Mouse (Mus musculus) kidney, embryonic 14.5 days (tissue): ENCODE data around the gene Chd1. TPM values are rescaled to one million over a fixed set of nuclear protein-coding genes. Genes with fewer than 3 reads are reported as not detected.

ENCODE experiments used
- ATAC-seq: fragments of 200-750 bp; cut with Nextera tagmentation; 2 replicates; pipeline ENCODE4 v1.8.0; 2017; ENCODE audit warnings: moderate number of reproducible peaks, mild to moderate bottlenecking, moderate TSS enrichment, moderate library complexity; ENCODE audit not compliant: low FRiP score, low TSS enrichment
- H3K27ac ChIP-seq: fragments of 300-500 bp; sonication (generic); 2 replicates; pipeline ENCODE4 v1.5.1; 2014; ENCODE audit warnings: low read depth, mild to moderate bottlenecking, low read length, moderate library complexity, mixed read lengths
- H3K27me3 ChIP-seq: fragments of 300-500 bp; sonication (generic); 2 replicates; pipeline ENCODE4 v1.6.1; 2014; ENCODE audit warnings: mild to moderate bottlenecking, low read length; ENCODE audit not compliant: control insufficient read depth, insufficient read depth
- H3K36me3 ChIP-seq: fragments of 300-500 bp; sonication (generic); 2 replicates; pipeline ENCODE4 v1.6.1; 2014; ENCODE audit warnings: low read length, mixed read lengths; ENCODE audit not compliant: control insufficient read depth, insufficient read depth
- H3K4me1 ChIP-seq: fragments of 300-500 bp; sonication (generic); 2 replicates; pipeline ENCODE4 v1.6.1; 2014; ENCODE audit warnings: low read length, mixed read lengths; ENCODE audit not compliant: control insufficient read depth, insufficient read depth
- H3K4me2 ChIP-seq: fragments of 300-500 bp; sonication (generic); replicated peaks from 2 replicates; pipeline ENCODE4 v1.6.1; 2014; ENCODE audit warnings: low read depth, mild to moderate bottlenecking, low read length
- H3K4me3 ChIP-seq: fragments of 300-500 bp; sonication (generic); 2 replicates; pipeline ENCODE4 v1.5.1; 2014; ENCODE audit warnings: mild to moderate bottlenecking, low read length
- H3K9ac ChIP-seq: fragments of 300-500 bp; sonication (generic); 2 replicates; pipeline ENCODE4 v1.6.1; 2014; ENCODE audit warnings: low read depth, mild to moderate bottlenecking, low read length, moderate library complexity
- H3K9me3 ChIP-seq: fragments of 300-500 bp; sonication (generic); 2 replicates; pipeline ENCODE4 v1.6.1; 2016; ENCODE audit warnings: low read length; ENCODE audit not compliant: control insufficient read depth
- WGBS: fragments of 180-500 bp; shearing (Covaris S2); extraction: QIAGEN DNeasy Blood & Tissue Kit; methylation state at CpG from one replicate; pipeline ENCODE4 v1.1.7; 2014; 5-methylcytosine and 5-hydroxymethylcytosine counted together
- polyA plus RNA-seq: library from polyadenylated mRNA; unstranded; fragments of >200 nt; fragmentation: Nextera tagmentation; extraction: Ambion mirVana; gene quantifications from 2 replicates; pipeline ENCODE4 v1.2.1, GENCODE M21; 2014

Gene Chd1
- polyA plus RNA-seq, 1 experiment from 2014 or later = 49.4 TPM

DNA sequence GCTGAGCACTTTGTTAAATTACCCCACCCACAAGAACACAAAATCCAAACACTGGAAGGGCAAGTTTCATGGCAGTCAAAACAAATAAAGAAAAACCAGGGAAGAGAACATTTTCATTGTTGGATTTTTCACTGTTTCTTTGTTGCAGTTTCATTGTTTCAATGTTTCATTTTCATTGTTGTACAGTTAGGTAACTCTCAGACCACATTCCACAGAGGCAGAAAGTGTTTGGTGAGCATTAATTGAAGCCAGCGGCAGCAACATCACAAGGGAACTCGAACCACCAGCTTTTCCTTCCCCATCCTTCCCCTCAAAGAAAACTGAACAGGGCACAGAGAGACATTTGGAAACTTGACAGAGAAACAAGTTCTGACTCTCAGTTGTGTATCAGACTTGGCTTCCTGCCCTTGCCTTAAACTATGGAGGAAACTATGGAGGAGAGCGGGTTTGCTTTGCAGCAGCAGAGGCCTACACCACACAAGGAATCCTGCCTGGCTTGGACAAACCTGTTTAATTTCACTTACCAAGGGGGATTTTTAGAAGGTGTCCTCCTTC is 109.0 kb downstream of the Chd1 start:
- no peak for ATAC-seq
- H3K27me3 ChIP-seq = no peaks in the 10 kb centered on the region
- 70% methylated on average over 3 of the region's 3 CpGs for WGBS
- peaks cover 23% of the 10 kb centered on the region for H3K4me1 ChIP-seq
- H3K9me3 ChIP-seq = no peaks in the 10 kb centered on the region
- no peak overlapping the region for H3K4me2 ChIP-seq
- peaks cover 12% of the 10 kb centered on the region; the same call in 1 of the 2 replicates for H3K36me3 ChIP-seq
- no peak overlapping the region for H3K4me3 ChIP-seq
- peak overlapping the region; percentile 5; the same call in 1 of the 2 replicates for H3K27ac ChIP-seq
- no peak overlapping the region for H3K9ac ChIP-seq

DNA sequence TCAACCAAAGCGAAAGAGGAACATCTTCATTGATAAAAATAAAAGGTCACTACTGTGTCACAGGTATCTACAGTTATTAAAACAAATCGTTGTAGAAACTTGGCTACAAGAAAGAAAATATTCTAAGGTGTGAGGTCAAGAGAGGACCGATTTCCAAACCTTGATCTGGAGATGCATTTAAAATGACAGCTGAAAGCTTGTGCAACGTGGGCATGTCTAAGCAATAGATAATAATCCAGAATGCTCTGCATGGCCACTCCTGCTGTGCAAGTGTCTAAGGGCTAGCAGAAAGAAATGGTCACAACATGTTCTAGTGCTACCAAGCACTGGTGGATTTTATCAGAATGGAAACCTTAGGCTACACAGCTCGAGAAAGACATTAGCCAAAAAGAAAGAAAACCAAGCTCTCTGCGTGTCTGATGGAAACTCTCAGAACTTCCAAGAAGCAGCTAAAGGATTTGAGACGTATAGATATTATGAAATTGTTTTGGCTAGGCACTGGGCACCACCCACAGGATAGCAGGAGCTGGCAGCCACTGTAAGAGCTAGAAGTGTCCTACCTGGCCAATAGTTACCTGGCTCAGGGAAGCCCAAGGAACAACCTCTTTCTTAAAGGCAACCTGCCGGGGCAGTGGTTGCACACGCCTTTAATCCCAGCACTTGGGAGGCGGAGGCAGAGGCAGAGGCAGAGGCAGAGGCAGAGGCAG is 110.7 kb downstream of the Chd1 start:
- no peaks in the 10 kb centered on the region for H3K9me3 ChIP-seq
- no peak overlapping the region for H3K9ac ChIP-seq
- H3K27me3 ChIP-seq = no peaks in the 10 kb centered on the region
- no peak overlapping the region for H3K27ac ChIP-seq
- H3K36me3 ChIP-seq = peaks cover 23% of the 10 kb centered on the region; the same call in 1 of the 2 replicates
- ATAC-seq = no peak
- H3K4me3 ChIP-seq = no peak overlapping the region
- peaks cover 8% of the 10 kb centered on the region; the same call in 1 of the 2 replicates for H3K4me1 ChIP-seq
- no peak overlapping the region for H3K4me2 ChIP-seq
- 92% methylated on average over 10 of the region's 10 CpGs for WGBS

DNA sequence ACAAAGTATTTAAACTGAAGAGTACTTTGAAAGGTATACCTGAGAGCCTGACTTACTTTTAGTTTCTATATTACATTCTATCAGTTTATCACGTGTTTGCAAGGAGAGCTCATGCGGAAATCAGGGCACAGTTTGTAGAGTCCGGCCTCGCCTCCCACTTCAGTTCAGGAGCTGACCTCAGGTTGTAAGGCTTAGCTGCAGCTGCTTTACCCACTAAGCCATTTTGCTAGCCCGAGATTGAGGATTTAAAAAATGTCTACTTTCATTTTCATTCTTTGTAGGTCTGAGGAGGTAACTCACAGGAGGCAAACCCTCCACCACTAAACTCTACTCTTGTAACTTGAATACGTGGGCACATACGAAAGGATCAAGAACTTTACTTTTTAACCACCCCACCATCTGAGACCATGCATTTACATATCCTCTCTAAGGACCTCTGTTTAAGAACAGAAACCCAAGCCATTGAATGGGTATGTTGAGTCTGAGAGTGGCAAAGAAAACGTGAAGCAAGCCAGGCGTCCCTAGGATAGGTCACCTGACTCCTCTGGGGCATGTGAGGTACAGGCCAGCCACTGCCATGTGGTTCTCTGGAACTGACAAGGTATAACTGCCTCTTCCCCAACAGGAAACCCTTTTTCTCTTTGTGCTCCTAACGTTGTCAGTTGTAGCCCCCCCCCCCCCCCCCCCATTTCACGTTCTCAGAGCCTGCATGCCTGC is 111.8 kb downstream of the Chd1 start:
- Histone ChIP-seq H3K9ac (no peak overlapping the region), H3K4me3 (no peak overlapping the region), H3K9me3 (no peaks in the 10 kb centered on the region), H3K27me3 (no peaks in the 10 kb centered on the region), H3K4me1 (peaks cover 8% of the 10 kb centered on the region; the same call in 1 of the 2 replicates), H3K36me3 (peaks cover 27% of the 10 kb centered on the region; the same call in 1 of the 2 replicates), H3K27ac (no peak overlapping the region), H3K4me2 (no peak overlapping the region)
- WGBS = 81% methylated on average over 10 of the region's 11 CpGs
- ATAC-seq = no peak

DNA sequence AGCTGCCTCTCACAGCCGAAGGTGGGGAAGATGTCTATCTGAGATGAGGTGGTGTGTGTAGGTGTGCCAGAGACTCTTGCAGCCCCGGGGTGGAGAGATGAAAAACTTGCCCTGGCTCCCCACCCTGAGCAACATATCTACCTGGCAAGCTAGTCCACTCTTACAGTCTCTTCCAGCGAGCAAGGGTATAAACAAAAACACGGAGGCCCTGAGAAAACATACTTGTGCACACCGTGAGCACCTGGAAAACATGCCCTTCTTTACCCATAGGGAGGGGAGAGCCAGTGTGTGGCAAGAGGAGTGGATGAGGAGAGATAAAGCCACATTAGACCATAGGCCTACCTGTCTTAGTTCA is 112.3 kb downstream of the Chd1 start:
- H3K4me2 ChIP-seq = no peak overlapping the region
- no peak overlapping the region for H3K9ac ChIP-seq
- peaks cover 27% of the 10 kb centered on the region; the same call in 1 of the 2 replicates for H3K36me3 ChIP-seq
- no peak overlapping the region for H3K27ac ChIP-seq
- H3K4me3 ChIP-seq = no peak overlapping the region
- no peaks in the 10 kb centered on the region for H3K27me3 ChIP-seq
- H3K9me3 ChIP-seq = no peaks in the 10 kb centered on the region
- no peak for ATAC-seq
- peaks cover 8% of the 10 kb centered on the region; the same call in 1 of the 2 replicates for H3K4me1 ChIP-seq
- 88% methylated on average over 5 of the region's 5 CpGs for WGBS

DNA sequence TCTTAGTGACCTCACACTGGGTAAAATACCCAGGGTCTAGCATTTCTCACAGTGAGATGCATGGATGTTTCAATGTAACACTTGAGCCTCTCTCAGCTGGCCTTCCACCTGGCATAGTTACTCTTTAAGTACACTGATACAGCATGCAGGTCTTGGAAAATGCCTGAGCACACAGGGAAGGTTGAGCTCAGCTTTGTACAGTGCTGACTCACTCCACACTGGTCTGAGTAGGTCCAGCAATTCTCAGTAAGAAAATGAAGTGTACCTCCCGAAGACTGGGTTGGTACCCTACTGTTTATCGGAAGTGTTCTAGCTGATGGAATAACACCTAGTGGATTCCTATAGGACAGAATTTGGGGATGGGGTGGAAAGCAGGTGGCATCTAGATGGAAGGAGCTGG is 112.9 kb downstream of the Chd1 start:
- no peak; the same call in 1 of the 2 replicates for ATAC-seq
- no peak overlapping the region for H3K9ac ChIP-seq
- no peaks in the 10 kb centered on the region for H3K27me3 ChIP-seq
- H3K4me3 ChIP-seq = no peak overlapping the region
- no peaks in the 10 kb centered on the region for H3K9me3 ChIP-seq
- H3K27ac ChIP-seq = no peak overlapping the region
- H3K4me1 ChIP-seq = peaks cover 8% of the 10 kb centered on the region; the same call in 1 of the 2 replicates
- 91% methylated on average over 2 of the region's 2 CpGs for WGBS
- H3K4me2 ChIP-seq = no peak overlapping the region
- peaks cover 24% of the 10 kb centered on the region; the same call in 1 of the 2 replicates for H3K36me3 ChIP-seq

DNA sequence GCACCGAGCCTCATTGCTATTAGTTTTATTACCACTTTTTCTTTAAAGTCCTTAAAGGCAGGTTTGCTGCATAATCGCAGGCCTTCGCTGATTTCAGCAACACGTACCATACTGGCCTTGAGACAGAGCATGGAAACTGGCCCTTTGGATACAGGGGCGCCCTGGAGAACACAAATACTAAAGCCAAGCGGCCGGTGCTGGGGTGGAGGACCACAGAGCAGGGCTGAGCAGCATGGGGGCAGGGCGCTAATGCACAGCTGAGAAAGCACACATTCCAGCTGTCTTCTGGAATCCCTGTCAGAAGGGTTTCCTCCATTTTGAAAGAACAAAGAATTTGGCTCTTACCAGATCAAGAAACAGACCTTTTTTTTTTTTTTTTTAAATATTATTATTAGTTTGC is 113.6 kb downstream of the Chd1 start:
- Histone ChIP-seq H3K4me2 (no peak overlapping the region), H3K27ac (no peak overlapping the region), H3K9me3 (no peaks in the 10 kb centered on the region), H3K4me3 (no peak overlapping the region), H3K9ac (no peak overlapping the region), H3K27me3 (no peaks in the 10 kb centered on the region), H3K36me3 (peaks cover 22% of the 10 kb centered on the region; the same call in 1 of the 2 replicates), H3K4me1 (peaks cover 8% of the 10 kb centered on the region; the same call in 1 of the 2 replicates)
- no peak for ATAC-seq
- WGBS = 77% methylated on average over 8 of the region's 8 CpGs

DNA sequence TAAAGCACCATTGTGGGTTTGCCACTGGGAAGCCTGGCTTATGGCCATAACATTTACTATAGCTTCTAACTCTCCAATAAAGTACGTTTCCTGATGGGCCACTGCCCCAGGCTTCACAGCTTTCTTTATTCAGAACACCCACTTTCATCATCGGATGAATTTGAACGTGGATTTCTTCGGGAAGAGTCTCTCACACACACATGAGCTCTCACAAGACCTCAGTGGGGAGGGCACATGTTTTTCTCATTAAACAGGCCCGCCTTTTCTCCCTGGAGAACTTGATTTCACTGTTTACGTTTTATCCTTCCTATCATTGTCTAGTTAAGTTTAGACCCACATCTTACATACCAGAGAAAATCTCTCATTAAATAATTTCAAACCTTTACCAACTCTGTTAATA is 115.4 kb downstream of the Chd1 start:
- Histone ChIP-seq H3K27me3 (no peaks in the 10 kb centered on the region), H3K9ac (no peak overlapping the region), H3K4me1 (peaks cover 11% of the 10 kb centered on the region), H3K4me3 (no peak overlapping the region), H3K4me2 (no peak overlapping the region), H3K36me3 (peaks cover 22% of the 10 kb centered on the region; the same call in 1 of the 2 replicates), H3K9me3 (no peaks in the 10 kb centered on the region), H3K27ac (no peak overlapping the region)
- ATAC-seq = no peak
- 65% methylated on average over 6 of the region's 6 CpGs for WGBS

DNA sequence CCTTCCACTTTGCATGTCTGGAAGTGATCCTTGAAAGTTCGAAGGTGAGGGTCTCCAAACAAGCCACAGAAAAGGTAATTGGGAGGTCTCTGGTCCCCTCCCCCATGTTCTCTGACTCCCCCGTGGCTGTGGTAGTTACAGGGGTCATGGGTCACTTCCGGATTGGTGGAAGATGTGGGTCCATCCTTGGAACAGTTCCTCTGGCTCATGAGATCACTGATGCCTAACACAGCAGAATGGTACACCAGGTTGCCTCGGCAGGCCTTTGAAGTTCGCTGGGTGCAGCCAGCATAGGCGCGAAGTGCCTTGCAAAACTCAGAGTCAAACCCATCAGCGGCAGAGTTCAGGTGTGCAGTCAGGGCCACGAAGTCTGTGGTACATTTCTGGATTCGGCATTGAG is 116.0 kb downstream of the Chd1 start:
- Histone ChIP-seq H3K27ac (no peak overlapping the region), H3K36me3 (peaks cover 22% of the 10 kb centered on the region; the same call in 1 of the 2 replicates), H3K9ac (no peak overlapping the region), H3K9me3 (no peaks in the 10 kb centered on the region), H3K4me1 (peaks cover 11% of the 10 kb centered on the region), H3K4me3 (no peak overlapping the region), H3K4me2 (no peak overlapping the region), H3K27me3 (no peaks in the 10 kb centered on the region)
- whole genome bisulfite sequencing = 65% methylated on average over 10 of the region's 10 CpGs
- no peak for ATAC-seq

DNA sequence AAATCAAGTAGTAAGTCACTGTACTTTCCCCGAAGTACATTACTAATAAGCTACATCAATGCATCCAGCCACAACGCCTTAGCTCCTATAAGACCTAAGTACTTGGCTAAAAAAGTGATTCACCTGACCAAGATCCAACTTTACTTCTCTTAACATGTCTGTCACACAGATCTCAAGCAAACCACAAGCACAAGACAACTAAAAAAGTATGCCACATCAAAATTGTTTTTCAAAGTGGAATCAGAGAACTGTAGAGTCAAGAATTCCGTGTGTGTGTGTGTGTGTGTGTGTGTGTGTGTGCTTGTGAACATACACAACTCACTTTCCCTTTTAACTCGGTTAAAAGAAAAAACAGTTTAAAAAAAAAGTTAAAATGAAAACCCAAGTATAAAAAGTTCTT is 116.9 kb downstream of the Chd1 start:
- peaks cover 11% of the 10 kb centered on the region for H3K4me1 ChIP-seq
- no peaks in the 10 kb centered on the region for H3K9me3 ChIP-seq
- 91% methylated on average over 4 of the region's 4 CpGs for WGBS
- no peak overlapping the region for H3K4me2 ChIP-seq
- ATAC-seq = no peak
- H3K36me3 ChIP-seq = peaks cover 22% of the 10 kb centered on the region; the same call in 1 of the 2 replicates
- H3K4me3 ChIP-seq = no peak overlapping the region
- H3K27ac ChIP-seq = no peak overlapping the region
- H3K9ac ChIP-seq = no peak overlapping the region
- H3K27me3 ChIP-seq = no peaks in the 10 kb centered on the region
